Mouse (Mus musculus) testis, adult 2 months (tissue): ENCODE results near the gene Ifih1.

ENCODE experiments used
- CTCF ChIP-seq: fragments of 200-500 bp; IDR thresholded peaks from 2 replicates; pipeline ENCODE4 v1.5.1; 2012; ENCODE audit warnings: low read depth, mild to moderate bottlenecking, inconsistent platforms, low read length, moderate library complexity; ENCODE audit not compliant: control insufficient read depth, insufficient read depth, insufficient replicate concordance
- POLR2A ChIP-seq: fragments of 200-500 bp; IDR thresholded peaks from 2 replicates; pipeline ENCODE4 v1.6.1; 2012; ENCODE audit warnings: low read depth, mild to moderate bottlenecking, inconsistent platforms, low read length, moderate library complexity; ENCODE audit not compliant: control insufficient read depth

GRCm38 (mm10) chr2:62627728-62628127 is 18.3 kb downstream of the Ifih1 start:
- TF ChIP-seq POLR2A (no peak), CTCF (no peak)
